Mouse (Mus musculus) heart, adult 2 months (tissue): ENCODE results near the gene Nphp1. TPM values are rescaled to one million over a fixed set of nuclear protein-coding genes. Genes with fewer than 3 reads are reported as not detected.
A peak's percentile ranks its signal among the peaks of the same experiment; 100 is the strongest.

Source experiments
- DNase-seq, 2 experiments: peaks; one replicate each; pipeline ENCODE4 v3.0.0; 2021
- H3K27ac ChIP-seq: fragments of 200-600 bp; 2 replicates; pipeline ENCODE4 v1.8.1; 2022
- H3K27me3 ChIP-seq: fragments of 200-500 bp; 2 replicates; pipeline ENCODE4 v1.6.1; 2012; ENCODE audit warnings: mild to moderate bottlenecking, low read length, inconsistent platforms, mixed read lengths; ENCODE audit not compliant: control insufficient read depth, insufficient read depth
- H3K36me3 ChIP-seq: fragments of 200-500 bp; 2 replicates; pipeline ENCODE4 v1.6.1; 2012; ENCODE audit warnings: low read length, inconsistent platforms; ENCODE audit not compliant: control insufficient read depth, insufficient read depth
- H3K4me1 ChIP-seq: fragments of 200-500 bp; 2 replicates; pipeline ENCODE4 v1.6.1; 2011; ENCODE audit warnings: low read length; ENCODE audit not compliant: control insufficient read depth, insufficient read depth
- H3K4me3 ChIP-seq: fragments of 200-600 bp; 2 replicates; pipeline ENCODE4 v1.8.1; 2022
- H3K79me2 ChIP-seq: fragments of 200-500 bp; replicated peaks from 2 replicates; pipeline ENCODE4 v1.6.1; 2012; ENCODE audit warnings: mild to moderate bottlenecking, inconsistent platforms, low read length, moderate library complexity, mixed read lengths; ENCODE audit not compliant: control insufficient read depth, insufficient read depth
- H3K9ac ChIP-seq: fragments of 200-500 bp; 2 replicates; pipeline ENCODE4 v1.6.1; 2012; ENCODE audit warnings: low read depth, mild to moderate bottlenecking, control low read depth, inconsistent platforms, low read length, mixed read lengths
- CTCF ChIP-seq: fragments of 200-600 bp; IDR thresholded peaks from 2 replicates; pipeline ENCODE4 v1.8.1; 2022; ENCODE audit warnings: antibody characterized with exemption, mild to moderate bottlenecking, moderate library complexity
- EP300 ChIP-seq: fragments of 200-500 bp; IDR thresholded peaks from 2 replicates; pipeline ENCODE4 v1.6.1; 2011; ENCODE audit warnings: low read depth, low read length, control low read depth; ENCODE audit not compliant: insufficient read depth
- POLR2A ChIP-seq: fragments of 200-500 bp; IDR thresholded peaks from 2 replicates; pipeline ENCODE4 v1.6.1; 2011; ENCODE audit warnings: mild to moderate bottlenecking, low read depth, low read length, control low read depth; ENCODE audit not compliant: insufficient read depth
- WGBS: fragments of 180-500 bp; shearing (Covaris S2); methylation state at CpG from one replicate; pipeline ENCODE4 v1.1.7; 2018; 5-methylcytosine and 5-hydroxymethylcytosine counted together
- intact Hi-C: fragments of 180-260 bp; cut with DNase I; formaldehyde crosslinking; loops from one replicate; pipeline ENCODE4 v1.15.1; 2025
- polyA plus RNA-seq: library from polyadenylated mRNA; depleted of rRNA; stranded (reverse); fragments of >200 nt; gene quantifications from 2 replicates; pipeline ENCODE4 v1.2.3, GENCODE M21; 2012
- total RNA-seq, 2 experiments: library from RNA; stranded (reverse); gene quantifications; 2 replicates each; pipeline ENCODE4 v1.2.3; 2021

The Nphp1 gene
- total and polyA plus RNA-seq, 3 experiments: 7.0 to 9.1 (median 7.7) TPM

- Histone ChIP-seq H3K27me3 (no peaks in the 10 kb centered on the region), H3K4me3 (peak overlapping the region; percentile 56), H3K9ac (no peak overlapping the region), H3K36me3 (no peaks in the 10 kb centered on the region), H3K79me2 (no peaks in the 10 kb centered on the region), H3K27ac (peak overlapping the region; percentile 77), H3K4me1 (peaks cover 7% of the 10 kb centered on the region)
- DNase-seq: peak; percentile 36 to 46
- intact Hi-C loops: no loop called here
- 36% methylated on average over 15 of the region's 15 CpGs for WGBS
- TF ChIP-seq CTCF: no peak
- no peak for TF ChIP-seq EP300
- no peak for TF ChIP-seq POLR2A
Observed at GRCm38 (mm10) chr2:127728661-127729450, 59.8 kb downstream of the Nphp1 start.

DNA sequence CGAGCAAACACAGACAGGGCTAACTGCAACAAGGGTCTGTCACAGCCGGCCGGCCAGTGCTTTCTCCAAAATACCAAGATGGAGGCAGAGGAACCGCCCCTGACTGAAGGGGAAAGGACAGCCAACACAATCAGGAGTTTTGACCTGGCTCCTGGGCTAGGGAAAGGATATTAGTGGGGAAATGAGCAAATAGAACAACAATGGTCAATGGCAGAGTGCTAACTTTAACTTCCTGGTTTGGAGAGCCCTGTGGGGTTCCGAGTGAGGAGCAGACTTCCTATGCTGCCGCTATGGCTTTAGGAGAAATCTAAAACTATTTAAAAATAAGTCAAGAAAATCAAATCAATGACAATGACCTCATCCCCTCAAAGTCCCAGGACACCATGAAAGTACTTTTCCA is 60.6 kb downstream of the Nphp1 start:
- no peak overlapping the region for H3K9ac ChIP-seq
- DNase-seq: peak in 1 of 2 experiments; percentile 22
- intact Hi-C loops: no loop called here
- H3K4me3 ChIP-seq: peak overlapping the region; percentile 56
- H3K27me3 ChIP-seq: no peaks in the 10 kb centered on the region
- H3K4me1 ChIP-seq: peaks cover 12% of the 10 kb centered on the region
- TF ChIP-seq POLR2A (peak; percentile 28; the same call in 1 of the 2 replicates), CTCF (no peak)
- 46% methylated on average over 6 of the region's 6 CpGs for WGBS
- no peaks in the 10 kb centered on the region for H3K79me2 ChIP-seq
- peak overlapping the region; percentile 77 for H3K27ac ChIP-seq
- H3K36me3 ChIP-seq: no peaks in the 10 kb centered on the region

DNA sequence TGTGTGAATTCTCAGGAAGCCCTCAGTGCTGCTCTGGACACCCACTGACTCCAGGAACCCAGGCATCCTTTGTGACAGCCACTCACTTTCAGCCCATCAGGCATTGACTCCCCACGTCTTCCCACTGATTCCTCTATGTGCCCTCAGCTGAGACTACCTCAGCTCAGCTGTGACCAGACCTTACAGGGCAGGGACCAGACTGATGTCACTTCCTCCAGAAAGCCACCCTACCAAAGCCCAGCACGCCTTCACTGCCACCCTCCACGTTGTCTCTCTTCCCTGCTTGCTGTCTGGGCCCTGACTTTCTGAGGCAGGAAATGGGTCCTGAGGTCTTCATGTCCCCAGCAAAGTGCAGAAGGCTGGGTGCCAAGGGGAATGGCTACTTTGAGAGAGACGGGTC is 65.5 kb downstream of the Nphp1 start:
- no peaks in the 10 kb centered on the region for H3K27me3 ChIP-seq
- no peak for DNase-seq
- H3K4me3 ChIP-seq: no peak overlapping the region
- no peak for TF ChIP-seq EP300
- no peak for TF ChIP-seq POLR2A
- no peak for TF ChIP-seq CTCF
- H3K27ac ChIP-seq: peak overlapping the region; percentile 64
- 42% methylated on average over 4 of the region's 4 CpGs for WGBS
- no peak overlapping the region for H3K9ac ChIP-seq
- intact Hi-C loops: no loop called here
- peaks cover 19% of the 10 kb centered on the region for H3K4me1 ChIP-seq
- H3K36me3 ChIP-seq: peaks cover 8% of the 10 kb centered on the region; the same call in 1 of the 2 replicates
- no peaks in the 10 kb centered on the region for H3K79me2 ChIP-seq

- intact Hi-C loops: no loop called here
- peaks cover 17% of the 10 kb centered on the region for H3K4me1 ChIP-seq
- H3K9ac ChIP-seq: no peak overlapping the region
- no peaks in the 10 kb centered on the region for H3K79me2 ChIP-seq
- peak; percentile 75 to 87 for DNase-seq
- 25% methylated on average over 7 of the region's 7 CpGs for WGBS
- peak overlapping the region; percentile 64 for H3K27ac ChIP-seq
- TF ChIP-seq EP300 (no peak), CTCF (no peak), POLR2A (no peak)
- H3K36me3 ChIP-seq: peaks cover 8% of the 10 kb centered on the region; the same call in 1 of the 2 replicates
- no peaks in the 10 kb centered on the region for H3K27me3 ChIP-seq
- no peak overlapping the region for H3K4me3 ChIP-seq
Observed at GRCm38 (mm10) chr2:127722176-127722892, 66.4 kb downstream of the Nphp1 start.

GRCm38 (mm10) chr2:127718839-127719468 is 69.7 kb downstream of the Nphp1 start:
- intact Hi-C loops: no loop called here
- no peak overlapping the region for H3K9ac ChIP-seq
- H3K36me3 ChIP-seq: peaks cover 8% of the 10 kb centered on the region; the same call in 1 of the 2 replicates
- DNase-seq: no peak
- no peaks in the 10 kb centered on the region for H3K79me2 ChIP-seq
- no peak overlapping the region for H3K4me3 ChIP-seq
- TF ChIP-seq EP300 (no peak), CTCF (no peak), POLR2A (no peak)
- WGBS: 73% methylated on average over 8 of the region's 8 CpGs
- H3K27me3 ChIP-seq: no peaks in the 10 kb centered on the region
- no peak overlapping the region for H3K27ac ChIP-seq
- H3K4me1 ChIP-seq: peaks cover 17% of the 10 kb centered on the region
